Comparison of ENCODE assay signal across 9 mouse cellular contexts in genomic region chr5:69340102-69340918, GRCm38 (mm10). TPM values are rescaled to one million over a fixed set of nuclear protein-coding genes. Genes with fewer than 3 reads are reported as not detected.
DNase-seq lines count a peak whose midpoint lies in the region; ATAC-seq lines count a peak whose summit lies in the region.
"Had no signal": no experiment of that assay in that cellular context is flagged by ENCODE, and none has a peak within 500 bp of the region (broad histone marks: within the 10 kb centered on the region; RNA-seq: fewer than 3 reads in every experiment).

No protein-coding gene starts in this region.

- no peaks in the 10 kb centered on the region for H3K27me3 ChIP-seq in stomach, embryonic 14.5 days (ENCODE audit: control insufficient read depth, insufficient read depth, low read length)

- H3K9me3 ChIP-seq in stomach, embryonic 14.5 days (ENCODE audit: control insufficient read depth, low read depth, low read length): no peaks in the 10 kb centered on the region

- peak overlapping the region; percentile 50 for H3K4me3 ChIP-seq in stomach, embryonic 14.5 days (ENCODE audit: low read depth, low read length)
- H3K4me3 ChIP-seq: erythroblast, embryonic 14.5 days had no signal

- 2% methylated on average over 44 of the region's 44 CpGs for WGBS in stomach, embryonic 14.5 days

- peak overlapping the region; percentile 75 for H3K4me2 ChIP-seq in stomach, embryonic 14.5 days (replicated peaks; ENCODE audit: low read depth, low read length)

- H3K9ac ChIP-seq in stomach, embryonic 14.5 days (replicated peaks; ENCODE audit: low read depth, low read length): peak overlapping the region; percentile 39; the same call in 1 of the 2 replicates

- ATAC-seq in stomach, embryonic 14.5 days (ENCODE audit: insufficient number of reproducible peaks, insufficient read depth, low FRiP score, low read depth): peak; percentile 19; the same call in 1 of the 2 replicates

- no peaks in the 10 kb centered on the region for H3K36me3 ChIP-seq in stomach, embryonic 14.5 days (ENCODE audit: control insufficient read depth, insufficient read depth, low read length)

- DNase-seq in ZHBTc4 (ENCODE audit: low read depth, low spot score): peak; percentile 73
- DNase-seq in cerebellum, adult 9-10 months: peak; percentile 91
- peak; percentile 35 to 73 for DNase-seq in frontal cortex, adult 2 months (ENCODE audit: extremely low spot score in 1 of 2, low spot score in 1 of 2)
- peak; percentile 1 for DNase-seq in induced T-regulatory cell, adult 2 months (ENCODE audit: low read depth)
- DNase-seq in left cerebral cortex, adult 18-20 months (ENCODE audit: low spot score in 2 of 2): peak; percentile 42 to 76
- peak; percentile 16 to 40 for DNase-seq in lung, postnatal 4 days
- no peak for DNase-seq in thymus, adult 18-20 months

- H3K27ac ChIP-seq in stomach, embryonic 14.5 days (ENCODE audit: low read length): no peak overlapping the region

- peaks cover 4% of the 10 kb centered on the region; the same call in 1 of the 2 replicates for H3K4me1 ChIP-seq in stomach, embryonic 14.5 days (ENCODE audit: control insufficient read depth, insufficient read depth, low read length)

RNA-seq across cellular contexts. Expression of gene Kctd8, which starts 1.2 kb away (rescaled TPM):
- 5.3 and 5.5 TPM in 2 replicates for polyA plus RNA-seq in frontal cortex, adult 2 months (2012; rRNA removed)
- total RNA-seq in left cerebral cortex, adult 18-20 months (2021): 1 to 10 TPM; 8.3 to 8.9 TPM
- polyA plus RNA-seq in stomach, embryonic 14.5 days (2014; fragmentation: Nextera tagmentation; extraction: Ambion mirVana): 5.2 TPM in 2 replicates
- polyA plus RNA-seq: erythroblast, embryonic 14.5 days had no signal

Comparison
In these comparisons a context has a peak if more than half of its experiments do, and no peak if none do; other contexts are left out.
1. DNase-seq: peak in ZHBTc4 (single experiment), cerebellum, adult 9-10 months (single experiment), frontal cortex, adult 2 months (2 of 2), induced T-regulatory cell, adult 2 months (single experiment), left cerebral cortex, adult 18-20 months (2 of 2) and lung, postnatal 4 days (2 of 2); none in thymus, adult 18-20 months (0 of 2).